ENCODE assay signal across 33 mouse cellular contexts in the genomic region with DNA sequence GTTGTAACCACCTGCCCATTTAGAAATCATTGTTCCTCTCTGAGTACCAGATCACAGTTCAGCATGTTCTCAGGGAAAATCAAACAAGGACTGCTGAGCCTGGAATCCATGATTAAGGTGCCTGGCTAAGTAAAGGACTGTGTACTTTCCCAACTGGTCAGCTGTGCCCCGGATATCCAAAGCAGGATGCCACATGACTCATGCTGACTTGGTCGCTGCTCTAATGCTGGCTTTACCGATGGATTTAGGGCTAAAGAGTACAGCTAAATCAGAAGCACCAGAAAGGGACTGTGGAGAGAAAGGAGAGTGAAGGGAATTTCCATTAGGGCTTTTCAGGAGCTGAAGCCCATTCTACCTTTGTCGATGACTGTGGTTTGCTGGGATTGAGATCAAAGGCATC.
"Had no signal": no experiment of that assay in that cellular context is flagged by ENCODE, and none has a peak within 500 bp of the region (broad histone marks: within the 10 kb centered on the region; RNA-seq: fewer than 3 reads in every experiment).

No protein-coding gene starts in this region.

- H3K27me3 ChIP-seq: heart, embryonic 12.5 days; heart, embryonic 13.5 days; heart, embryonic 15.5 days; hindbrain, embryonic 12.5 days; hindbrain, embryonic 13.5 days; hindbrain, embryonic 15.5 days; intestine, embryonic 15.5 days; kidney, embryonic 15.5 days had no signal

- H3K36me3 ChIP-seq: heart, embryonic 10.5 days; heart, embryonic 12.5 days; heart, embryonic 13.5 days; heart, embryonic 15.5 days; hindbrain, embryonic 10.5 days; hindbrain, embryonic 12.5 days; hindbrain, embryonic 13.5 days; hindbrain, embryonic 15.5 days; intestine, embryonic 15.5 days; kidney, embryonic 15.5 days had no signal

- ATAC-seq: hindbrain, embryonic 16.5 days; hindbrain, postnatal 0 days; inflammation-experienced regulatory T-cells, adult 6 months; intestine, embryonic 15.5 days; intestine, embryonic 16.5 days; intestine, postnatal 0 days had no signal

- DNase-seq: heart, postnatal 10 days; heart, postnatal 14 days; heart, postnatal 36 days; heart, postnatal 4 days; kidney, adult 11 months; kidney, adult 2 months; kidney, adult 8-10 months; kidney, adult 9 months; kidney, postnatal 10 days; kidney, postnatal 14 days; kidney, postnatal 25 days; kidney, postnatal 4 days; layer of hippocampus, adult 9-11 months; layer of hippocampus, postnatal 36 days had no signal

- H3K4me2 ChIP-seq: heart, embryonic 11.5 days; heart, embryonic 12.5 days; heart, embryonic 13.5 days; heart, embryonic 15.5 days; hindbrain, embryonic 12.5 days; hindbrain, embryonic 13.5 days; hindbrain, embryonic 14.5 days; hindbrain, embryonic 15.5 days; intestine, embryonic 15.5 days; kidney, embryonic 15.5 days had no signal

- H3K4me3 ChIP-seq: heart, embryonic 10.5 days; heart, embryonic 12.5 days; heart, embryonic 13.5 days; heart, embryonic 15.5 days; hindbrain, embryonic 10.5 days; hindbrain, embryonic 12.5 days; hindbrain, embryonic 13.5 days; hindbrain, embryonic 15.5 days; intestine, embryonic 15.5 days; kidney, embryonic 15.5 days; layer of hippocampus, adult 2 months; left cerebral cortex, adult 2 months had no signal
